Comparison of ENCODE assay signal across 13 mouse cellular contexts in genomic region chr11:7113687-7114086, GRCm38 (mm10). TPM values are rescaled to one million over a fixed set of nuclear protein-coding genes. Genes with fewer than 3 reads are reported as not detected.
DNase-seq lines count a peak whose midpoint lies in the region; ATAC-seq and TF ChIP-seq lines count a peak whose summit lies in the region.
"Had no signal": no experiment of that assay in that cellular context is flagged by ENCODE, and none has a peak within 500 bp of the region (broad histone marks: within the 10 kb centered on the region; RNA-seq: fewer than 3 reads in every experiment).

No protein-coding gene starts in this region.

- no peaks in the 10 kb centered on the region for H3K9me3 ChIP-seq in heart, postnatal 0 days (replicated peaks; ENCODE audit: control insufficient read depth, low read length)
- no peaks in the 10 kb centered on the region for H3K9me3 ChIP-seq in heart, embryonic 12.5 days (replicated peaks)
- H3K9me3 ChIP-seq in lung, embryonic 14.5 days (ENCODE audit: low read depth, low read length), result no peaks in the 10 kb centered on the region
- H3K9me3 ChIP-seq: heart, embryonic 13.5 days; limb, embryonic 15.5 days had no signal

- H3K9ac ChIP-seq in heart, postnatal 0 days (replicated peaks; ENCODE audit: low read depth, low read length), result no peak overlapping the region
- no peak overlapping the region for H3K9ac ChIP-seq in heart, embryonic 12.5 days
- no peak overlapping the region for H3K9ac ChIP-seq in lung, embryonic 14.5 days
- H3K9ac ChIP-seq: heart, embryonic 13.5 days; limb, embryonic 15.5 days had no signal

- H3K27me3 ChIP-seq in heart, postnatal 0 days (ENCODE audit: control insufficient read depth, insufficient read depth, low read length), result no peaks in the 10 kb centered on the region
- no peaks in the 10 kb centered on the region for H3K27me3 ChIP-seq in heart, embryonic 12.5 days (replicated peaks)
- no peaks in the 10 kb centered on the region for H3K27me3 ChIP-seq in lung, embryonic 14.5 days (ENCODE audit: insufficient read depth, low read length)
- H3K27me3 ChIP-seq: heart, embryonic 13.5 days; limb, embryonic 15.5 days had no signal

- no peak for TF ChIP-seq EP300 in heart, postnatal 0 days (IDR thresholded peaks at IDR 0.05; ENCODE audit: low read depth)

- no peak overlapping the region for H3K4me2 ChIP-seq in heart, postnatal 0 days (ENCODE audit: low read depth, low read length)
- no peak overlapping the region for H3K4me2 ChIP-seq in heart, embryonic 12.5 days
- H3K4me2 ChIP-seq in lung, embryonic 14.5 days, result no peak overlapping the region
- H3K4me2 ChIP-seq: heart, embryonic 13.5 days; limb, embryonic 15.5 days had no signal

- H3K27ac ChIP-seq in heart, postnatal 0 days (ENCODE audit: low read depth), result no peak overlapping the region
- no peak overlapping the region for H3K27ac ChIP-seq in heart, embryonic 12.5 days (ENCODE audit: poor library complexity, severe bottlenecking)
- H3K27ac ChIP-seq in lung, embryonic 14.5 days (ENCODE audit: low read depth), result no peak overlapping the region
- H3K27ac ChIP-seq: heart, embryonic 13.5 days; limb, embryonic 15.5 days; macrophage had no signal

- H3K36me3 ChIP-seq in heart, postnatal 0 days (replicated peaks; ENCODE audit: control insufficient read depth, insufficient read depth, low read length), result no peaks in the 10 kb centered on the region
- peaks cover 4% of the 10 kb centered on the region; the same call in 1 of the 2 replicates for H3K36me3 ChIP-seq in heart, embryonic 12.5 days
- H3K36me3 ChIP-seq in lung, embryonic 14.5 days (ENCODE audit: insufficient read depth), result no peaks in the 10 kb centered on the region
- H3K36me3 ChIP-seq: heart, embryonic 13.5 days; limb, embryonic 15.5 days had no signal

- DNase-seq in adrenal gland, postnatal 14 days, result peak; percentile 58
- DNase-seq in adrenal gland, adult 8-10 months, result no peak
- no peak for DNase-seq in heart, postnatal 0 days (ENCODE audit: low spot score)
- peak; percentile 46 for DNase-seq in lung, embryonic 14.5 days
- no peak for DNase-seq in lung, postnatal 36 days
- peak; percentile 52 for DNase-seq in Muller cell, postnatal 12 days (ENCODE audit: inconsistent ontology term)
- DNase-seq in embryo, embryonic 11 days, result no peak
- DNase-seq: kidney, adult 8-10 months; layer of hippocampus, postnatal 36 days had no signal

- 28% methylated on average over 6 of the region's 6 CpGs for WGBS in heart, postnatal 0 days
- 37% methylated on average over 6 of the region's 6 CpGs for WGBS in heart, embryonic 12.5 days
- 40% methylated on average over 6 of the region's 6 CpGs for WGBS in lung, embryonic 14.5 days

- no peak overlapping the region for H3K4me3 ChIP-seq in heart, postnatal 0 days (ENCODE audit: low read depth, low read length)
- H3K4me3 ChIP-seq in heart, embryonic 12.5 days, result no peak overlapping the region
- no peak overlapping the region for H3K4me3 ChIP-seq in lung, embryonic 14.5 days (ENCODE audit: low read depth, low read length)
- H3K4me3 ChIP-seq: heart, embryonic 13.5 days; limb, embryonic 15.5 days had no signal

- peaks cover 6% of the 10 kb centered on the region; the same call in 1 of the 2 replicates for H3K4me1 ChIP-seq in heart, postnatal 0 days (ENCODE audit: control insufficient read depth, insufficient read depth)
- peaks cover 16% of the 10 kb centered on the region for H3K4me1 ChIP-seq in heart, embryonic 12.5 days (replicated peaks)
- no peaks in the 10 kb centered on the region for H3K4me1 ChIP-seq in lung, embryonic 14.5 days (ENCODE audit: insufficient read depth)
- H3K4me1 ChIP-seq: limb, embryonic 15.5 days had no signal

- ATAC-seq in heart, postnatal 0 days (ENCODE audit: insufficient read depth, low read depth), result peak; percentile 11; the same call in 1 of the 2 replicates
- ATAC-seq in heart, embryonic 12.5 days (ENCODE audit: insufficient number of reproducible peaks, low FRiP score), result no peak
- ATAC-seq in lung, embryonic 14.5 days (ENCODE audit: insufficient read depth), result no peak; the same call in 1 of the 2 replicates

- TF ChIP-seq CTCF in heart, postnatal 0 days (IDR thresholded peaks at IDR 0.05; ENCODE audit: low read depth), result no peak
- TF ChIP-seq CTCF in lung, embryonic 14.5 days (IDR thresholded peaks at IDR 0.05; ENCODE audit: low read depth), result no peak

RNA-seq across cellular contexts. Expression of gene Adcy1, which starts 50.4 kb away (rescaled TPM):
- 2.9 and 3.7 TPM in 2 replicates for total RNA-seq in adrenal gland, postnatal 14 days (2021)
- total RNA-seq in adrenal gland, adult 8-10 months (2022), result 1 to 10 TPM; 3.7 to 6.5 (median 5.2) TPM
- total RNA-seq in heart, postnatal 0 days (2014; rRNA removed; ENCODE audit: low replicate concordance), result 1.6 and 2.9 TPM in 2 replicates
- polyA plus RNA-seq in heart, postnatal 0 days (2015; fragmentation: Nextera tagmentation; extraction: Ambion mirVana), result 0.22 and 0.30 TPM in 2 replicates
- 1.2 and 1.3 TPM in 2 replicates for polyA plus RNA-seq in heart, embryonic 12.5 days (2016; fragmentation: Nextera tagmentation; extraction: Ambion mirVana)
- 1.5 TPM in 2 replicates for polyA plus RNA-seq in lung, embryonic 14.5 days (2014; fragmentation: Nextera tagmentation; extraction: Ambion mirVana)
- polyA plus RNA-seq: macrophage had no signal

Comparison
In these comparisons a context has a peak if more than half of its experiments do, and no peak if none do; other contexts are left out.
1. DNase-seq: peak in adrenal gland, postnatal 14 days (single experiment), lung, embryonic 14.5 days (single experiment) and Muller cell, postnatal 12 days (single experiment); none in adrenal gland, adult 8-10 months (single experiment), heart, postnatal 0 days (single experiment), lung, postnatal 36 days (single experiment) and embryo, embryonic 11 days (single experiment).